Mouse (Mus musculus) CH12F3 (cell line): Measurements from ENCODE around the gene Hist1h4k.
"Not testable (repeated sequence)": the region's sequence is repeated elsewhere in the genome, so short reads cannot be mapped to it uniquely, and the experiment has no call there.

Source experiments
- in situ Hi-C: fragments of 300-500 bp; cut with MboI; formaldehyde crosslinking; loops from 2 replicates; pipeline ENCODE4 v1.14.3; 2020; ENCODE audit warnings: low sequenced_read_pairs

The Hist1h4k gene

DNA sequence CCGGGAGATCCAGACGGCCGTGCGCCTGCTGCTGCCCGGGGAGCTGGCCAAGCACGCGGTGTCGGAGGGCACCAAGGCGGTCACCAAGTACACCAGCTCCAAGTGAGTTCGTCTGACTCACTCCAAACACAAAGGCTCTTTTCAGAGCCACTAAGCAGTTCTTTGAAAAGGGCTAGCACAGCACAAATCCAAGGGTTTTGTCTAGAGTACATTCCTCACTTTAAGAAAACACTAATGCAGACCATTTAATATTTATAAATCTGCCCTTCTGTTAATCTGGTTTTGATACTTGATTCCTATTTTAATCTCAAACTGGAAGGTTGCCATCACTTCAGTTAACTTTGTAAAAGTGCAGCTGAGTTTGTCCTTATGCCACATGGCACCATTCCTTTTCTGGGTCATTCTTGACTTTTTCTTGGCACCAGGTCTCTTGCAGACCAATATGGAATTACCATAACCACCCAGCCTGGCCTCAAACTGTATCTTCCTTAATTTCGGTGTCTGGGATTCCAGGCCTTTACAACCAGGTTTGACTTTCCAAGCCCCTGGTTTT lies 27.9 kb downstream of the Hist1h4k start:
- in situ Hi-C loops = no loop called here

GRCm38 (mm10) chr13:21721757-21722372 lies 28.4 kb downstream of the Hist1h4k start, which contains the start of gene Hist1h2bm:
Gene Hist1h2bm (plus strand): TSS chr13:21722044.
- in situ Hi-C loops = not testable (repeated sequence)

GRCm38 (mm10) chr13:21721107-21721756 lies 29.1 kb downstream of the Hist1h4k start:
- in situ Hi-C loops = not testable (repeated sequence)

GRCm38 (mm10) chr13:21718381-21719080 lies 31.8 kb downstream of the Hist1h4k start:
- in situ Hi-C loops = loop anchor here (10.0 kb wide), 1 partner anchor 316 kb away; the partner anchor contains the start of genes Hist1h2ah and Hist1h2bk

- in situ Hi-C loops = loop anchor here (10.0 kb wide), 1 partner anchor 317 kb away; the partner anchor contains the start of genes Hist1h2ah and Hist1h2bk
Measured at GRCm38 (mm10) chr13:21717397-21718357, 32.6 kb downstream of the Hist1h4k start, which contains the start of gene Hist1h3h. Gene Hist1h3h (plus strand): TSS chr13:21717659.

GRCm38 (mm10) chr13:21716540-21717391 lies 33.5 kb downstream of the Hist1h4k start:
- in situ Hi-C loops = loop anchor here (10.0 kb wide), 1 partner anchor 318 kb away; the partner anchor contains the start of genes Hist1h2ah and Hist1h2bk

DNA sequence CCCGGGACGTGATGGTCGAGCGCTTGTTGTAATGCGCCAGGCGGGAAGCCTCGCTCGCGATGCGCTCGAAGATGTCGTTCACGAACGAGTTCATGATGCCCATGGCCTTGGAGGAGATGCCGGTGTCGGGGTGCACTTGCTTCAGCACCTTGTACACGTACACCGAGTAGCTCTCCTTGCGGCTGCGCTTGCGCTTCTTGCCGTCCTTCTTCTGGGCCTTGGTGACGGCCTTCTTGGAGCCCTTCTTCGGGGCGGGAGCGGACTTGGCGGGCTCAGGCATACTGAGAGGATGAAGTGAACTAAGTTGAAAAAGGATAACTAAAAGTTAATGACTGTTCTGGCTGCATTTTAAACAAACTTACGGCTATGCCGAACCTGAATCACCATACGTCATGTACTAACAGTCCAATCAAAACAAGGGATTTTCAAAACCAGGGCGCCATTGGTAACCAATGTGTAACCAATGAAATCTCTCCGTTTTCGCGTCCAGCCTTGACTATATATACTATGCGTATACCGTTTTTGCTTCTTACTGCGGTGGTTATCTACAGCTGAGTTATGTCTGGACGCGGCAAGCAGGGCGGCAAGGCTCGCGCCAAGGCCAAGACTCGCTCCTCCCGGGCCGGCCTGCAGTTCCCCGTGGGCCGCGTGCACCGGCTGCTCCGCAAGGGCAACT lies 34.3 kb downstream of the Hist1h4k start, which contains the start of the genes Hist1h2bl and Hist1h2ai:
Gene Hist1h2bl (minus strand): TSS at position 280 of the 676 bp plus-strand sequence.
Gene Hist1h2ai (plus strand): TSS at position 559 of the 676 bp plus-strand sequence.
- in situ Hi-C loops = loop anchor here (10.0 kb wide), 1 partner anchor 319 kb away; the partner anchor contains the start of genes Hist1h2ah and Hist1h2bk

- in situ Hi-C loops = loop anchor here (10.0 kb wide), 1 partner anchor 320 kb away; the partner anchor contains the start of genes Hist1h2ah and Hist1h2bk
Measured at GRCm38 (mm10) chr13:21715131-21715863, 35.0 kb downstream of the Hist1h4k start.

DNA sequence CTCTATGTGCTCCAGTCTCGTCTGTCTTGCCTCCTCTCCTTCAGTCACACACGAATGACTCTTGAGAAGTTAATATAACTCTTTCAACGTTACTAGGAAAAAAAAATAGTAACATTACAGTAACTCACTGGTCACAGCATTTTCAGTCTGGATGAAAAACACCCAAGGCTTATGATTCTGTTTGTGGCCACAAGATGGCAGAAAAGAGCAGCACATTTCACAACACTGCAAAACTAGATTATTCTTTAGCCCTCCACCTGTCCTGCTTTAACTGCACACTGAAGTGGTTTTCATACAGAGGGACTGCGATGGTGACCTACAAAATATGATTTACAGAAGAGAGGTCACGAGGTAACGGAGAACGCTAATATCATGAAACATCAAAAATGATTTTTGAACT lies 35.6 kb downstream of the Hist1h4k start:
- in situ Hi-C loops = loop anchor here (10.0 kb wide), 1 partner anchor 320 kb away; the partner anchor contains the start of genes Hist1h2ah and Hist1h2bk

- in situ Hi-C loops = loop anchor here (10.0 kb wide), 1 partner anchor 323 kb away; the partner anchor contains the start of genes Hist1h2ah and Hist1h2bk
Measured at GRCm38 (mm10) chr13:21711698-21712097, 38.6 kb downstream of the Hist1h4k start.

DNA sequence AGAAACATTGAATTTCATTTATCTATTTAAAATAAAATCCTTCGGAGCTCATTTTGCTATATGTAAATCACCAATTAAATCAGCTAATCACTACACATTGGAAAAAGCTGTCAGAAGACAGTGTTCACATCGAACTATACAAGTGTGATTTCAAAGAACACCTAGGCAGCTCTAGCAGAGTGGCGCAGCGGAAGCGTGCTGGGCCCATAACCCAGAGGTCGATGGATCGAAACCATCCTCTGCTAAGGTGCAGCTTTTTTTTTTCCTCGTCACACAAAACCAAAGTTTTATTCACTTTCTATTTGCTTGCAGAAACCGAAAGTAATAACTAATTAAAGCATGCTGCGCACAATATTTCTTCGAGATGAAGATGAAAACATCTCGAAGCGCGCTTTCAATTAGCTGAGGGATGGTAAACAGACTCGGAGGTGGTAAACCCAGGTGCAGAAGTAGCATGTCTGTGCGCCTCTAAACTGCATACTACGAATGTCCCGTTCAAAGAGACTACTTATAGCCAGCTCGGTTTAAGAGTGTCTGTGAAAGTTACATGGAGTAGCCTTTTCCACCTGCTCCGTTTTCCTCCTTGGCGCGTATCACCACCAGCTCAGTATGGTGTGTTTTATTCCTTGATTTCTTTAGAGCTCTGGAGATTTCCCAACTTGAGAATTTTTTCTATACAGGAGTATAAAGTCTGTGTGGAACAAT lies 39.3 kb downstream of the Hist1h4k start:
- in situ Hi-C loops = loop anchor here (10.0 kb wide), 1 partner anchor 324 kb away; the partner anchor contains the start of genes Hist1h2ah and Hist1h2bk

GRCm38 (mm10) chr13:21710031-21710711 lies 40.1 kb downstream of the Hist1h4k start:
- in situ Hi-C loops = loop anchor here (10.0 kb wide), 1 partner anchor 325 kb away; the partner anchor contains the start of genes Hist1h2ah and Hist1h2bk

- in situ Hi-C loops = no loop called here
Measured at GRCm38 (mm10) chr13:21706669-21707068, 43.6 kb downstream of the Hist1h4k start.
